Mouse (Mus musculus): ENCODE results near the gene Magix.

DNA sequence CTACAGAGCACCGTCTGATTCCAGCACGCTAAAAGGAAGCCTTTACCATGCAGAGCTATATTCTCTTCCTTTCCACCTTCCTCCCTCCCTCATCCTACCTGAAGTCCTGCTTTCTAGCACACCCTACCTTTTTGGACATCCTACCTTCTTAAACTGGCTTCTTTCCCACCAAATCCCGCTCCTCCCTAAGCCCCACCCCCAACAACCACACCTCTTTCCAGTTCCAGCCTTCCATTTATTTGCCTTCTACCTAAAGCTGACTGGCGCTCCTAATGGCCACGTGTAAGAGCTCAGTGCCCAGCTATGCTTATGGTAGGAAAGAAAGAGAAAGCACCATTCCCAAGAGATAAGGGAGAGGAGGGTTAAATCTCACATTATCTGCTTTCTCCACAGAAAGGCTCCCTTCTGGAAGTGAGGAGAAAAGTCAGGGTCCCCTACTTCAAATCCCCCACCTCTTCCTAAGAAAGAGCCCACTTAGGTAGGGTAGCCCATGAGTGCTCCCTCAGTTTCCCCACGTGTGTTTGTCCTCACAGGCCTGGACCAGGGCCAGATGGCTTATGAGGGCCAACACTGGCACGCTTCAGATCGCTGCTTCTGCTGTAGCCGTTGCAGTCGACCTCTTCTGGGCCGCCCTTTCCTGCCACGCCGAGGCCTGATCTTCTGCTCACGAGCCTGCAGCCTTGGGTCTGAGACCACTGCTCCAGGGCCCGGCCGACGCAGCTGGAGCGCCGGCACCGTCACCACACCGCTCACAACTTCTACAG, 15.1 kb downstream of the Magix start:
- TF ChIP-seq CTCF (IDR thresholded peaks at IDR 0.05; ENCODE audit: control insufficient read depth, insufficient read depth, insufficient replicate concordance, low read depth, low read length) (no peak), POLR2A (IDR thresholded peaks at IDR 0.05; ENCODE audit: control insufficient read depth, low read depth, low read length) (no peak)
